Mouse (Mus musculus): Measurements from ENCODE around the gene Slc5a6. TPM values are rescaled to one million over a fixed set of nuclear protein-coding genes. Genes with fewer than 3 reads are reported as not detected.

Gene Slc5a6
- polyA plus RNA-seq, 1 experiment from 2014 or later, result 10.9 TPM

DNA sequence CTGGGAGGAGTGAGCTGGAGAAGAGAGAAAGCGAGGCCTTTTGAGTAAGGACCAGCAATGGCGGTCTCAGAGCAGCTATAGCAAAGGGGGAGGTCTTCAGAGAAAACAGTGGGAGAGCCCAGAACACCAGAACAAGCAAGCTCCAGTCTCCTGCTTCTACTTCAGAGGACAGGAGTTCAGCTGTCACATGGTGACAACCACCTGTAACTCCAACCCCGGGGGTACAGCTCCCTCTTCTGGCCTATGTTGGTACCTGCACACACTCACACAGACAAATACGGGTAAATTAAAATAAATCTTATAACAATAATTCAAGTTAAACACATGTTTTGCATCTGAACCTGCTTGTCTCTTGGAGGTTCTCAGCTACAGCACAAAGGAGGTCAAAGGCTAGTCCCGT, 50.4 kb downstream of the Slc5a6 start:
- Histone ChIP-seq H3K4me2 (replicated peaks; ENCODE audit: low read depth, low read length) (no peak overlapping the region), H3K27me3 (ENCODE audit: control insufficient read depth, insufficient read depth, low read length) (no peaks in the 10 kb centered on the region; the same call in 1 of the 2 replicates), H3K9ac (ENCODE audit: low read depth, low read length) (no peak overlapping the region), H3K4me3 (ENCODE audit: low read length) (no peak overlapping the region), H3K4me1 (ENCODE audit: control insufficient read depth, insufficient read depth, low read length) (no peaks in the 10 kb centered on the region), H3K36me3 (ENCODE audit: control insufficient read depth, insufficient read depth, low read length) (no peaks in the 10 kb centered on the region), H3K9me3 (ENCODE audit: control insufficient read depth, low read length) (no peaks in the 10 kb centered on the region), H3K27ac (ENCODE audit: low read depth, low read length) (no peak overlapping the region)
- WGBS, result 27% methylated on average over 5 of the region's 5 CpGs
- ATAC-seq (ENCODE audit: low FRiP score, low TSS enrichment), result no peak

DNA sequence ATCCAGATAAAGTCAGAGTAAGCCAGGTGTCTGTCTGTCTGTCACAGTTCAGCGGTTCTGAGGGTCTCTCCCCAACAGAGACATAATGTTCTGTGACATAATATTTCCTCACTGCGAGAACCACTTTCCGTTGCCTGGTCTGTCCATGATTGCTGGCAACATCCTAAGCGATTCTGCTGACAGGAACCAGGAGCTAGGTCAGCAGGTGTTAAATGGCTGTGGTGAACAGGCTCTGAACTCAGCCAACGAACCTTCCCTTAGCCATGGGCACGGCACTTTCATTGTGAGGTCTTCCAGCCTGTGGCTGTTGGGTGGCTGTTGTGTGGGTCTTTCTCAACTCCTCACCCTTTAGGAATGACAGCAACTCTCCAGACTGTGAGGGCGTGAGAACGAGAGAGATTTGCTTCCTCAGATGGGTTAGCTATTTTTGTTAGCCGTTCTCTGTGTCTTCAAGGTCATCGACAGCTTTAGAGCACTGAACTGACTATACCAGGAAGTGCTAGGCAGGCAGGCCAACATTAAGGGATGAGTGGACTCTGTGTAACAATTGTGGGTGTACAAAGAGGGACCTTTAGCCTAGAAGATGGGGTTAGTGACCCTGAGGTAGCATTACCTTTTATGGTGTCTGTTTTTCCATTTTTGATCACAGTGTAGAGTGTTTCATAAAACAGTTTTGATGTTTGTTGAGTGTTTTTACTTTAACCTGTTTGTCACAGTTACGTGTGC, 53.7 kb downstream of the Slc5a6 start:
- Histone ChIP-seq H3K36me3 (ENCODE audit: control insufficient read depth, insufficient read depth, low read length) (no peaks in the 10 kb centered on the region), H3K4me3 (ENCODE audit: low read length) (no peak overlapping the region), H3K9ac (ENCODE audit: low read depth, low read length) (no peak overlapping the region), H3K27ac (ENCODE audit: low read depth, low read length) (no peak overlapping the region), H3K4me2 (replicated peaks; ENCODE audit: low read depth, low read length) (no peak overlapping the region), H3K4me1 (ENCODE audit: control insufficient read depth, insufficient read depth, low read length) (no peaks in the 10 kb centered on the region), H3K9me3 (ENCODE audit: control insufficient read depth, low read length) (no peaks in the 10 kb centered on the region), H3K27me3 (ENCODE audit: control insufficient read depth, insufficient read depth, low read length) (no peaks in the 10 kb centered on the region; the same call in 1 of the 2 replicates)
- WGBS, result 58% methylated on average over 11 of the region's 11 CpGs
- ATAC-seq (ENCODE audit: low FRiP score, low TSS enrichment), result no peak

DNA sequence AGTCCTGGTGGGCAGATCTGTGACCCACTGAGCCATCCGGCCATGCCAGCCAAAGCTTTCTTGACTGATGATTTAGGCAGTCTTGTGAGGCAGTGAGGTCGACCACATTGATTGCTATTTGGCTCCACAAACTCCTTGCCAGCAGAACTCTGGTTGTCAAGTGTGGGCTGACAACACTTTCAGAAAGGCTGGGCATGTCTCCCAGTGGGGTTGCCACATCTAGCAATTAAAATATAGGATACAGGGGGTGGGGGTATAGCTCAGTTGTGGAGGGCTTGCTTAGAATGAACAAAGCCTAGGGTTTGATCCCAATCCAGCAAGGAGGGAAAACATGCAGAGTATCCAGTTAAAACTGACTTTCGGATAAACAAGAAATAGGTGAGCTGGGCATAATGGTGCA, 54.6 kb downstream of the Slc5a6 start:
- no peak for ATAC-seq (ENCODE audit: low FRiP score, low TSS enrichment)
- Histone ChIP-seq H3K4me3 (ENCODE audit: low read length) (no peak overlapping the region), H3K9ac (ENCODE audit: low read depth, low read length) (no peak overlapping the region)

DNA sequence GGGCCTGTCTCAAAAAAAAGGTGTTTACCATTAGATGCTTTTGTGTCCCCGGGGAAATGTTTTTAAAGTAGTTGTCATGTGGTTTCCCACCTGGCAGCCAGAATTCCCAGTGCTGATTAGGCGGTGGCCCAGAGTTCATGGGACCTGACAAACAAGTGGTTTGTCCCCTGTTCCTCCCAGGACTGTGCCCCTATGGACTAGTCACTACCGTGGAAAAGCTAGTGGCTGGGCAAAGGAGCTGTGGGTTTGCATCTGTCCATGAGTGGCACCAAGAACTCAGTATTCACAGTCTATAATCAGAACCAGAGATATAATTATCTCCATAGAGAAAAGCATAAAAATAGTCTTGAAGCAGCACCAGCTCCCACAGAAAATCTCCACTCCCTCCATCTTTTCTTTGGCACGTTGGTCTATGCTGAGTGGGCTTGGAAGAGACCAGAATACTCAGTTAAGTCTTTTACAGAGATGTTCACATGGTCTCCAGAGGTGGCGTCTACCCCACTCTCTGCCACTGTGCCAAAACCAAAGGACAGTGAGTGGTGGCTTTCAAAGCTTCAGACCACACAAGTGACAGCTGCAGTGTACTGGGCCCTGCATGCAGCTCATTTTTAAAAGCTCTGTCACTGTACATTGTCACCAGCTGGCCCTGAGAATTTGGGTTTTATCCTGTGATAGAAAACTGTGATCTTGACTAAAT, 55.6 kb downstream of the Slc5a6 start:
- 81% methylated on average over 5 of the region's 5 CpGs for WGBS
- H3K9ac ChIP-seq (ENCODE audit: low read depth, low read length), result no peak overlapping the region
- H3K27me3 ChIP-seq (ENCODE audit: control insufficient read depth, insufficient read depth, low read length), result no peaks in the 10 kb centered on the region; the same call in 1 of the 2 replicates
- H3K36me3 ChIP-seq (ENCODE audit: control insufficient read depth, insufficient read depth, low read length), result no peaks in the 10 kb centered on the region
- H3K27ac ChIP-seq (ENCODE audit: low read depth, low read length), result no peak overlapping the region
- H3K4me1 ChIP-seq (ENCODE audit: control insufficient read depth, insufficient read depth, low read length), result no peaks in the 10 kb centered on the region
- H3K4me2 ChIP-seq (replicated peaks; ENCODE audit: low read depth, low read length), result no peak overlapping the region
- no peaks in the 10 kb centered on the region for H3K9me3 ChIP-seq (ENCODE audit: control insufficient read depth, low read length)
- no peak for ATAC-seq (ENCODE audit: low FRiP score, low TSS enrichment)
- H3K4me3 ChIP-seq (ENCODE audit: low read length), result no peak overlapping the region

More for the DNA sequence above, 54.6 kb downstream of the Slc5a6 start:
- Histone ChIP-seq H3K27ac (ENCODE audit: low read depth, low read length) (no peak overlapping the region), H3K27me3 (ENCODE audit: control insufficient read depth, insufficient read depth, low read length) (no peaks in the 10 kb centered on the region; the same call in 1 of the 2 replicates), H3K4me2 (replicated peaks; ENCODE audit: low read depth, low read length) (no peak overlapping the region), H3K36me3 (ENCODE audit: control insufficient read depth, insufficient read depth, low read length) (no peaks in the 10 kb centered on the region), H3K4me1 (ENCODE audit: control insufficient read depth, insufficient read depth, low read length) (no peaks in the 10 kb centered on the region), H3K9me3 (ENCODE audit: control insufficient read depth, low read length) (no peaks in the 10 kb centered on the region)
- 73% methylated on average over 3 of the region's 3 CpGs for WGBS

Other genes starting within 250 kb of the Slc5a6 start
- 13.6 and 19.3 TPM in 2 replicates for gene Mapre3, start 234.3 kb downstream of the Slc5a6 start, polyA plus RNA-seq (2014; fragmentation: Nextera tagmentation; extraction: Ambion mirVana)
- 53.1 and 65.1 TPM in 2 replicates for gene Tmem214, start 180.9 kb downstream of the Slc5a6 start, polyA plus RNA-seq (2014; fragmentation: Nextera tagmentation; extraction: Ambion mirVana)
- gene Agbl5, start 160.2 kb downstream of the Slc5a6 start, polyA plus RNA-seq (2014; fragmentation: Nextera tagmentation; extraction: Ambion mirVana), result 19.5 and 27.1 TPM in 2 replicates
- 500 and 653 TPM in 2 replicates for gene Ost4, start 141.1 kb downstream of the Slc5a6 start, polyA plus RNA-seq (2014; fragmentation: Nextera tagmentation; extraction: Ambion mirVana)
- 170 and 191 TPM in 2 replicates for gene Emilin1, start 135.5 kb downstream of the Slc5a6 start, polyA plus RNA-seq (2014; fragmentation: Nextera tagmentation; extraction: Ambion mirVana)
- 29.7 and 31.4 TPM in 2 replicates for gene Khk, start 127.5 kb downstream of the Slc5a6 start, polyA plus RNA-seq (2014; fragmentation: Nextera tagmentation; extraction: Ambion mirVana)
- gene Cgref1, start 103.3 kb downstream of the Slc5a6 start, polyA plus RNA-seq (2014; fragmentation: Nextera tagmentation; extraction: Ambion mirVana), result 7.5 and 10.4 TPM in 2 replicates
- gene Preb, start 88.6 kb downstream of the Slc5a6 start, polyA plus RNA-seq (2014; fragmentation: Nextera tagmentation; extraction: Ambion mirVana), result 97.6 and 99.5 TPM in 2 replicates
- gene Tcf23, start 80.3 kb downstream of the Slc5a6 start, polyA plus RNA-seq (2014; fragmentation: Nextera tagmentation; extraction: Ambion mirVana), result 0.51 and 0.83 TPM in 2 replicates
- 144 and 160 TPM in 2 replicates for gene Atraid, start 612 bp downstream of the Slc5a6 start, polyA plus RNA-seq (2014; fragmentation: Nextera tagmentation; extraction: Ambion mirVana)
- gene Cad, start 5.9 kb upstream of the Slc5a6 start, polyA plus RNA-seq (2014; fragmentation: Nextera tagmentation; extraction: Ambion mirVana), result 35.4 and 40.5 TPM in 2 replicates
- not detected in 2 replicates for gene Dnajc5g, start 57.4 kb upstream of the Slc5a6 start, polyA plus RNA-seq (2014; fragmentation: Nextera tagmentation; extraction: Ambion mirVana)
- 1.9 and 3.4 TPM in 2 replicates for gene Slc30a3, start 59.3 kb upstream of the Slc5a6 start, polyA plus RNA-seq (2014; fragmentation: Nextera tagmentation; extraction: Ambion mirVana)
- not detected in 2 replicates for gene Trim54, start 67.8 kb upstream of the Slc5a6 start, polyA plus RNA-seq (2014; fragmentation: Nextera tagmentation; extraction: Ambion mirVana)
- not detected in 2 replicates for gene Ucn, start 89.9 kb upstream of the Slc5a6 start, polyA plus RNA-seq (2014; fragmentation: Nextera tagmentation; extraction: Ambion mirVana)
- 67.5 and 68.3 TPM in 2 replicates for gene Mpv17, start 105.3 kb upstream of the Slc5a6 start, polyA plus RNA-seq (2014; fragmentation: Nextera tagmentation; extraction: Ambion mirVana)
- 1.4 and 1.6 TPM in 2 replicates for gene Gm29609, start 131.0 kb upstream of the Slc5a6 start, polyA plus RNA-seq (2014; fragmentation: Nextera tagmentation; extraction: Ambion mirVana)
- 51.6 and 85.6 TPM in 2 replicates for gene Gtf3c2, start 131.2 kb upstream of the Slc5a6 start, polyA plus RNA-seq (2014; fragmentation: Nextera tagmentation; extraction: Ambion mirVana)
- 110 and 133 TPM in 2 replicates for gene Snx17, start 144.3 kb upstream of the Slc5a6 start, polyA plus RNA-seq (2014; fragmentation: Nextera tagmentation; extraction: Ambion mirVana)
- gene Eif2b4, start 144.5 kb upstream of the Slc5a6 start, polyA plus RNA-seq (2014; fragmentation: Nextera tagmentation; extraction: Ambion mirVana), result 60.1 and 67.3 TPM in 2 replicates
- gene Zfp513, start 153.4 kb upstream of the Slc5a6 start, polyA plus RNA-seq (2014; fragmentation: Nextera tagmentation; extraction: Ambion mirVana), result 6.7 and 9.0 TPM in 2 replicates
- gene Ppm1g, start 171.8 kb upstream of the Slc5a6 start, polyA plus RNA-seq (2014; fragmentation: Nextera tagmentation; extraction: Ambion mirVana), result 130 and 145 TPM in 2 replicates
- gene Nrbp1, start 191.9 kb upstream of the Slc5a6 start, polyA plus RNA-seq (2014; fragmentation: Nextera tagmentation; extraction: Ambion mirVana), result 115 and 153 TPM in 2 replicates
- 0.39 and 0.72 TPM in 2 replicates for gene Gm9970, start 192.3 kb upstream of the Slc5a6 start, polyA plus RNA-seq (2014; fragmentation: Nextera tagmentation; extraction: Ambion mirVana)
- gene Krtcap3, start 202.8 kb upstream of the Slc5a6 start, polyA plus RNA-seq (2014; fragmentation: Nextera tagmentation; extraction: Ambion mirVana), result 28.0 and 31.8 TPM in 2 replicates
- gene Ift172, start 242.2 kb upstream of the Slc5a6 start, polyA plus RNA-seq (2014; fragmentation: Nextera tagmentation; extraction: Ambion mirVana), result 26.3 and 31.9 TPM in 2 replicates
- 42.8 and 55.6 TPM in 2 replicates for gene Fndc4, start 247.2 kb upstream of the Slc5a6 start, polyA plus RNA-seq (2014; fragmentation: Nextera tagmentation; extraction: Ambion mirVana)
- 0.76 TPM in 1 of 2 replicates, not detected in the other for gene Gckr, start 248.5 kb upstream of the Slc5a6 start, polyA plus RNA-seq (2014; fragmentation: Nextera tagmentation; extraction: Ambion mirVana)